Mouse (Mus musculus) WW6 (cell line): ENCODE measurements around the gene Cabp2.
"Not testable (repeated sequence)": the region's sequence is repeated elsewhere in the genome, so short reads cannot be mapped to it uniquely, and the experiment has no call there.

Experiments used
- DNase-seq: peaks from one replicate; pipeline ENCODE4 v3.0.0-alpha.2; 2013; ENCODE audit warnings: low read depth, low spot score

The Cabp2 gene

GRCm38 (mm10) chr19:4081394-4081793 lies at the start of gene Cabp2:
Gene Cabp2 (plus strand): TSS chr19:4081578.
- no peak for DNase-seq

- no peak for DNase-seq
These were observed 48.7 kb upstream of the Cabp2 start for GRCm38 (mm10) chr19:4032668-4033067.

- no peak for DNase-seq
These were observed 48.1 kb upstream of the Cabp2 start for GRCm38 (mm10) chr19:4033298-4033697.

- DNase-seq: no peak
These were observed 47.6 kb upstream of the Cabp2 start for GRCm38 (mm10) chr19:4033742-4034141.

GRCm38 (mm10) chr19:4036327-4037045 lies 44.9 kb upstream of the Cabp2 start:
- no peak for DNase-seq

- not testable (repeated sequence) for DNase-seq
These were observed 44.1 kb upstream of the Cabp2 start for GRCm38 (mm10) chr19:4037154-4037787.

GRCm38 (mm10) chr19:4037788-4038232 lies 43.6 kb upstream of the Cabp2 start, which contains the start of gene Gstp1:
Gene Gstp1 (minus strand): TSS chr19:4037985.
- DNase-seq: no peak

GRCm38 (mm10) chr19:4040941-4041340 lies 40.4 kb upstream of the Cabp2 start:
- not testable (repeated sequence) for DNase-seq

- not testable (repeated sequence) for DNase-seq
These were observed 39.9 kb upstream of the Cabp2 start for GRCm38 (mm10) chr19:4041500-4041899.

GRCm38 (mm10) chr19:4042124-4042523 lies 39.3 kb upstream of the Cabp2 start:
- DNase-seq: no peak

GRCm38 (mm10) chr19:4044109-4044508 lies 37.3 kb upstream of the Cabp2 start:
- DNase-seq: not testable (repeated sequence)

- peak; percentile 83 for DNase-seq
These were observed 35.2 kb upstream of the Cabp2 start, which contains the start of gene Gstp2 for GRCm38 (mm10) chr19:4045966-4046865. Gene Gstp2 (minus strand): TSS chr19:4046023.

GRCm38 (mm10) chr19:4046866-4047254 lies 34.5 kb upstream of the Cabp2 start:
- DNase-seq: no peak

GRCm38 (mm10) chr19:4047859-4048258 lies 33.5 kb upstream of the Cabp2 start:
- DNase-seq: no peak

GRCm38 (mm10) chr19:4049069-4049468 lies 32.3 kb upstream of the Cabp2 start:
- DNase-seq: not testable (repeated sequence)

- no peak for DNase-seq
These were observed 30.4 kb upstream of the Cabp2 start for GRCm38 (mm10) chr19:4051016-4051415.

- no peak for DNase-seq
These were observed 29.4 kb upstream of the Cabp2 start for GRCm38 (mm10) chr19:4051741-4052515.

- DNase-seq: no peak
These were observed 28.8 kb upstream of the Cabp2 start for GRCm38 (mm10) chr19:4052516-4053030.

GRCm38 (mm10) chr19:4054613-4055012 lies 26.8 kb upstream of the Cabp2 start:
- DNase-seq: no peak

- DNase-seq: no peak
These were observed 26.0 kb upstream of the Cabp2 start for GRCm38 (mm10) chr19:4055216-4055946.
